Mouse (Mus musculus): ENCODE results near the gene Hspb1.

- TF ChIP-seq EP300 (IDR thresholded peaks at IDR 0.05; ENCODE audit: insufficient read depth, low read depth, low read length) (peak; percentile 93), CTCF (IDR thresholded peaks at IDR 0.05; ENCODE audit: low read depth, low read length) (no peak), POLR2A (IDR thresholded peaks at IDR 0.05; ENCODE audit: insufficient read depth, low read length) (no peak)
These were observed 891 bp downstream of the Hspb1 start for GRCm38 (mm10) chr5:135888405-135889215.

Data from ES-Bruce4 (cell line).